Mouse (Mus musculus) C2C12 (cell line): ENCODE data around the gene Fam174b.

Source experiments
- CEBPB ChIP-seq: IDR thresholded peaks from one replicate; pipeline ENCODE4 v1.6.1; 2011; ENCODE audit warnings: low read depth, mild to moderate bottlenecking, control low read depth, moderate library complexity
- CTCF ChIP-seq: IDR thresholded peaks from one replicate; pipeline ENCODE4 v1.5.1; 2011; ENCODE audit not compliant: control insufficient read depth, insufficient read depth, insufficient read length
- FOSL1 ChIP-seq: IDR thresholded peaks from one replicate; pipeline ENCODE4 v1.8.0; 2011; ENCODE audit warnings: mild to moderate bottlenecking, low read length; ENCODE audit not compliant: poor library complexity, insufficient read depth, severe bottlenecking
- MYOD1 ChIP-seq: IDR thresholded peaks from one replicate; pipeline ENCODE4 v1.6.1; 2011; ENCODE audit warnings: low read depth; ENCODE audit not compliant: control insufficient read depth, insufficient read length
- MYOG ChIP-seq: IDR thresholded peaks from one replicate; pipeline ENCODE4 v1.6.1; 2011; ENCODE audit not compliant: control insufficient read depth, insufficient read length; ENCODE audit errors: extremely low read depth
- USF1 ChIP-seq: IDR thresholded peaks from one replicate; pipeline ENCODE4 v1.6.1; 2011; ENCODE audit warnings: low read depth, mild to moderate bottlenecking, control low read depth, moderate library complexity

- TF ChIP-seq CTCF (no peak), USF1 (no peak), MYOD1 (no peak), CEBPB (no peak), MYOG (no peak), FOSL1 (no peak)
These were observed 6.7 kb downstream of the Fam174b start for GRCm38 (mm10) chr7:73746836-73747235.
